Mouse (Mus musculus) CH12.LX (cell line): ENCODE measurements around the gene Tbc1d9. TPM values are rescaled to one million over a fixed set of nuclear protein-coding genes. Genes with fewer than 3 reads are reported as not detected.
A peak's percentile ranks its signal among the peaks of the same experiment; 100 is the strongest.

Experiments
- DNase-seq: peaks from one replicate; pipeline ENCODE4 v3.0.0-alpha.2; 2013; ENCODE audit errors: extremely low read depth
- H3K27ac ChIP-seq: 2 replicates; pipeline ENCODE4 v1.5.1; 2012; ENCODE audit warnings: low read depth, mild to moderate bottlenecking, control low read depth, moderate library complexity; ENCODE audit not compliant: insufficient read depth
- H3K27me3 ChIP-seq: replicated peaks from 2 replicates; pipeline ENCODE3; 2012; ENCODE audit warnings: inconsistent platforms
- H3K36me3 ChIP-seq, 2 experiments: replicated peaks in 1 of 2; 2 replicates each; pipeline versions ENCODE3 to v1.6.1; 2012; ENCODE audit warnings: inconsistent platforms in 1 of 2, low read length in 1 of 2, mild to moderate bottlenecking in 1 of 2, mixed read lengths in 1 of 2, moderate library complexity in 1 of 2; ENCODE audit not compliant: control insufficient read depth in 1 of 2, insufficient read depth in 1 of 2
- H3K4me1 ChIP-seq, 2 experiments: 2 replicates each; pipeline ENCODE4 v1.6.1; 2012; ENCODE audit warnings: inconsistent platforms in 1 of 2, moderate library complexity in 1 of 2; ENCODE audit not compliant: insufficient read depth in 2 of 2, control insufficient read depth in 1 of 2
- H3K4me2 ChIP-seq: 2 replicates; pipeline ENCODE4 v1.6.1; 2012; ENCODE audit warnings: low read depth, mild to moderate bottlenecking, control low read depth; ENCODE audit not compliant: poor library complexity, insufficient read depth, severe bottlenecking
- H3K4me3 ChIP-seq, 3 experiments: fragments of 150-350 bp in 1 of 3; sonication (generic) in 1 of 3; replicated peaks in 1 of 3; 2 replicates each; pipeline versions ENCODE3 to v1.5.1; 2011 to 2012; ENCODE audit warnings: low read depth in 2 of 3, low read length in 2 of 3, mild to moderate bottlenecking in 2 of 3, moderate library complexity in 2 of 3, control low read depth in 1 of 3, improper control_type of control experiment in 1 of 3, inconsistent platforms in 1 of 3, mixed read lengths in 1 of 3; ENCODE audit not compliant: poor library complexity in 1 of 3
- H3K79me2 ChIP-seq: replicated peaks from 2 replicates; pipeline ENCODE4 v1.6.1; 2012; ENCODE audit warnings: mild to moderate bottlenecking, moderate library complexity; ENCODE audit not compliant: control insufficient read depth, poor library complexity, insufficient read depth, severe bottlenecking; ENCODE audit errors: extremely low read depth
- H3K9ac ChIP-seq: 2 replicates; pipeline ENCODE4 v1.6.1; 2012; ENCODE audit warnings: low read depth, mild to moderate bottlenecking, control low read depth, moderate library complexity; ENCODE audit not compliant: insufficient read depth
- H3K9me3 ChIP-seq: replicated peaks from 2 replicates; pipeline ENCODE3; 2012; ENCODE audit warnings: low read length, inconsistent platforms, mixed read lengths
- BHLHE40 ChIP-seq: IDR thresholded peaks from 2 replicates; pipeline ENCODE4 v1.6.1; 2011; ENCODE audit warnings: mild to moderate bottlenecking, low read depth, low read length, improper control_type of control experiment
- CHD2 ChIP-seq: IDR thresholded peaks from 2 replicates; pipeline ENCODE4 v1.6.1; 2011; ENCODE audit warnings: low read length, improper control_type of control experiment
- CTCF ChIP-seq, 2 experiments: IDR thresholded peaks in 1 of 2; conservative IDR thresholded peaks in 1 of 2; 2 replicates each; pipeline ENCODE4 v1.5.1; 2011 to 2012; ENCODE audit warnings: low read depth in 2 of 2, low read length in 2 of 2, improper control_type of control experiment in 1 of 2, inconsistent platforms in 1 of 2, mild to moderate bottlenecking in 1 of 2, moderate library complexity in 1 of 2
- E2F4 ChIP-seq: IDR thresholded peaks from 2 replicates; pipeline ENCODE4 v1.6.1; 2011; ENCODE audit warnings: low read depth, low read length, improper control_type of control experiment; ENCODE audit not compliant: insufficient replicate concordance
- EP300 ChIP-seq: IDR thresholded peaks from 2 replicates; pipeline ENCODE4 v1.6.1; 2011; ENCODE audit warnings: low read length, improper control_type of control experiment
- GABPA ChIP-seq: IDR thresholded peaks from 2 replicates; pipeline ENCODE4 v1.6.1; 2012; ENCODE audit warnings: low read depth, low read length, improper control_type of control experiment, inconsistent platforms; ENCODE audit not compliant: insufficient replicate concordance
- JUN ChIP-seq: IDR thresholded peaks from 2 replicates; pipeline ENCODE4 v1.6.1; 2011; ENCODE audit warnings: low read depth, mild to moderate bottlenecking, low read length, improper control_type of control experiment, moderate library complexity; ENCODE audit not compliant: insufficient read depth
- JUND ChIP-seq: conservative IDR thresholded peaks from 2 replicates; pipeline ENCODE4 v1.6.1; 2011; ENCODE audit warnings: low read depth, low read length, improper control_type of control experiment
- KAT2A ChIP-seq: IDR thresholded peaks from 2 replicates; pipeline ENCODE4 v1.6.1; 2012; ENCODE audit warnings: low read length, improper control_type of control experiment, inconsistent platforms; ENCODE audit not compliant: insufficient replicate concordance
- MAFK ChIP-seq: IDR thresholded peaks from 2 replicates; pipeline ENCODE4 v1.6.1; 2011; ENCODE audit warnings: low read length, improper control_type of control experiment; ENCODE audit not compliant: insufficient replicate concordance
- MAZ ChIP-seq: IDR thresholded peaks from 2 replicates; pipeline ENCODE4 v1.6.1; 2012; ENCODE audit warnings: low read depth, mild to moderate bottlenecking, inconsistent platforms, low read length, improper control_type of control experiment, moderate library complexity
- MEF2A ChIP-seq: IDR thresholded peaks from 2 replicates; pipeline ENCODE4 v1.6.1; 2014; ENCODE audit warnings: low read depth, mild to moderate bottlenecking, inconsistent platforms, low read length, improper control_type of control experiment, borderline replicate concordance
- MXI1 ChIP-seq: IDR thresholded peaks from 2 replicates; pipeline ENCODE4 v1.6.1; 2011; ENCODE audit warnings: mild to moderate bottlenecking, low read depth, low read length, improper control_type of control experiment
- MYC ChIP-seq: IDR thresholded peaks from 2 replicates; pipeline ENCODE4 v1.6.1; 2011; ENCODE audit warnings: low read depth, mild to moderate bottlenecking, improper control_type of control experiment, low read length
- NELFE ChIP-seq: IDR thresholded peaks from 2 replicates; pipeline ENCODE4 v1.6.1; 2011; ENCODE audit warnings: low read depth, low read length, improper control_type of control experiment
- NRF1 ChIP-seq: IDR thresholded peaks from 2 replicates; pipeline ENCODE4 v1.6.1; 2014; ENCODE audit warnings: low read depth, mild to moderate bottlenecking, inconsistent platforms, low read length, improper control_type of control experiment, moderate library complexity
- PAX5 ChIP-seq: IDR thresholded peaks from 2 replicates; pipeline ENCODE4 v1.6.1; 2012; ENCODE audit warnings: low read length, inconsistent platforms, mixed read lengths
- POLR2A ChIP-seq: IDR thresholded peaks from 2 replicates; pipeline ENCODE4 v1.6.1; 2011; ENCODE audit warnings: low read depth, mild to moderate bottlenecking, improper control_type of control experiment, low read length
- POLR2AphosphoS2 ChIP-seq: IDR thresholded peaks from 2 replicates; pipeline ENCODE4 v1.6.1; 2011; ENCODE audit warnings: low read depth, low read length, improper control_type of control experiment
- RAD21 ChIP-seq: IDR thresholded peaks from 2 replicates; pipeline ENCODE4 v1.6.1; 2011; ENCODE audit warnings: low read depth, mild to moderate bottlenecking, low read length, improper control_type of control experiment, moderate library complexity
- RCOR1 ChIP-seq: conservative IDR thresholded peaks from 2 replicates; pipeline ENCODE4 v1.6.1; 2012; ENCODE audit warnings: low read depth, mild to moderate bottlenecking, inconsistent platforms, low read length, improper control_type of control experiment
- SIN3A ChIP-seq: IDR thresholded peaks from 2 replicates; pipeline ENCODE4 v1.6.1; 2012; ENCODE audit warnings: low read length, improper control_type of control experiment, inconsistent platforms
- SMC3 ChIP-seq: IDR thresholded peaks from 2 replicates; pipeline ENCODE4 v1.6.1; 2011; ENCODE audit warnings: low read depth, low read length, improper control_type of control experiment
- TBP ChIP-seq: conservative IDR thresholded peaks from 2 replicates; pipeline ENCODE4 v1.6.1; 2011; ENCODE audit warnings: low read depth, low read length, improper control_type of control experiment
- TCF12 ChIP-seq: IDR thresholded peaks from 2 replicates; pipeline ENCODE4 v1.6.1; 2014; ENCODE audit warnings: low read depth, mild to moderate bottlenecking, inconsistent platforms, low read length, improper control_type of control experiment
- UBTF ChIP-seq: IDR thresholded peaks from 2 replicates; pipeline ENCODE4 v1.6.1; 2012; ENCODE audit warnings: low read depth, mild to moderate bottlenecking, inconsistent platforms, low read length, improper control_type of control experiment, moderate library complexity
- USF1 ChIP-seq: IDR thresholded peaks from 2 replicates; pipeline ENCODE4 v1.6.1; 2014; ENCODE audit warnings: low read depth, mild to moderate bottlenecking, inconsistent platforms, low read length, improper control_type of control experiment
- ZC3H11A ChIP-seq: IDR thresholded peaks from 2 replicates; pipeline ENCODE4 v1.6.1; 2012; ENCODE audit warnings: low read depth, mild to moderate bottlenecking, inconsistent platforms, low read length, improper control_type of control experiment
- ZMIZ1 ChIP-seq: IDR thresholded peaks from 2 replicates; pipeline ENCODE4 v1.6.1; 2012; ENCODE audit warnings: low read depth, mild to moderate bottlenecking, inconsistent platforms, low read length, improper control_type of control experiment
- ZNF384 ChIP-seq: IDR thresholded peaks from 2 replicates; pipeline ENCODE4 v1.6.1; 2012; ENCODE audit warnings: low read depth, low read length, improper control_type of control experiment, inconsistent platforms
- dilution Hi-C: fragments of 300-500 bp; cut with MboI; formaldehyde crosslinking; loops from 2 replicates; pipeline ENCODE4 v1.14.3; 2020; ENCODE audit warnings: low sequenced_read_pairs; ENCODE audit not compliant: extremely low pct_unique_long_range_greater_than_20kb, extremely low pct_ligation_motif_present
- in situ Hi-C: fragments of 300-500 bp; cut with MboI; formaldehyde crosslinking; loops from 3 replicates; pipeline ENCODE4 v1.14.3; 2019; ENCODE audit warnings: low sequenced_read_pairs, low pct_ligation_motif_present, low pct_unique_long_range_greater_than_20kb, mixed read lengths
- polyA plus RNA-seq: library from polyadenylated mRNA; unstranded; fragments of >175 nt; gene quantifications from 2 replicates; pipeline ENCODE4 v1.2.1, GENCODE M21; 2012; ENCODE audit warnings: low read depth; ENCODE audit not compliant: insufficient read length
- total RNA-seq, 2 experiments: library from RNA; depleted of rRNA; stranded (reverse); fragments of 300-350 nt in 1 of 2; fragments of >200 nt in 1 of 2; gene quantifications; 2 replicates each; pipeline ENCODE4 v1.2.3; 2012 to 2014

Tbc1d9 gene
- total and polyA plus RNA-seq, 3 experiments, result 1.3 to 5.0 (median 1.6) TPM

- TF ChIP-seq ZC3H11A, result no peak
- TF ChIP-seq E2F4, result 0 out of 2 replicates have a peak, but pooled peaks have one; percentile 36
- peak; percentile 17; the same call in 1 of the 2 replicates for TF ChIP-seq POLR2A
- 0 out of 2 replicates have a peak, but pooled peaks have one; percentile 37 for TF ChIP-seq TBP
- TF ChIP-seq ZNF384, result no peak
- peak; percentile 92; the same call in 1 of the 2 replicates for TF ChIP-seq UBTF
- Histone ChIP-seq H3K36me3 (no peaks in the 10 kb centered on the region), H3K27ac (peak within 1 kb of the TSS; percentile 12), H3K4me3 (peak within 1 kb of the TSS; percentile 53 to 91 (median 68)), H3K27me3 (peaks cover 2% of the 10 kb centered on the region), H3K4me1 (peaks cover 5 to 27% of the 10 kb centered on the region in 2 experiments; a peak in 3 of 4 replicates), H3K4me2 (peak within 1 kb of the TSS; percentile 99), H3K9me3 (peaks cover 7% of the 10 kb centered on the region), H3K9ac (peak within 1 kb of the TSS; percentile 90), H3K79me2 (peaks cover 9% of the 10 kb centered on the region)
- DNase-seq, result no peak
- in situ Hi-C loops, result no loop called here
- dilution Hi-C loops, result no loop called here
These were observed 1.0 kb downstream of the Tbc1d9 start, which contains the start of gene Gm10645 for GRCm38 (mm10) chr8:83165931-83166867. Gene Gm10645, minus strand, starts transcription at chr8:83166170.

GRCm38 (mm10) chr8:83167932-83168331 lies 2.8 kb downstream of the Tbc1d9 start:
- H3K9me3 ChIP-seq, result peaks cover 7% of the 10 kb centered on the region
- H3K79me2 ChIP-seq, result peaks cover 9% of the 10 kb centered on the region
- in situ Hi-C loops, result no loop called here
- H3K4me1 ChIP-seq, result peaks cover 2 to 21% of the 10 kb centered on the region in 2 experiments; a peak in 3 of 4 replicates
- H3K27ac ChIP-seq, result peak overlapping the region; percentile 56
- DNase-seq, result peak; percentile 55
- H3K27me3 ChIP-seq, result peaks cover 2% of the 10 kb centered on the region
- H3K4me3 ChIP-seq, result no peak overlapping the region
- H3K4me2 ChIP-seq, result peak overlapping the region; percentile 99
- dilution Hi-C loops, result no loop called here
- H3K9ac ChIP-seq, result no peak overlapping the region; the same call in 1 of the 2 replicates
- H3K36me3 ChIP-seq, result no peaks in the 10 kb centered on the region
- no peak for TF ChIP-seq NELFE
- no peak for TF ChIP-seq SIN3A
- no peak for TF ChIP-seq MAFK
- TF ChIP-seq MAZ, result no peak
- no peak for TF ChIP-seq POLR2AphosphoS2
- 0 out of 2 replicates have a peak, but pooled peaks have one; percentile 16 for TF ChIP-seq EP300
- no peak for TF ChIP-seq MXI1
- no peak for TF ChIP-seq RCOR1
- no peak for TF ChIP-seq KAT2A
- TF ChIP-seq MYC, result 0 out of 2 replicates have a peak, but pooled peaks have one; percentile 28
- no peak for TF ChIP-seq BHLHE40
- no peak for TF ChIP-seq USF1
- 0 out of 2 replicates have a peak, but pooled peaks have one; percentile 47 for TF ChIP-seq TBP
- TF ChIP-seq JUND, result peak; percentile 88
- TF ChIP-seq MEF2A, result peak; percentile 50; the same call in 1 of the 2 replicates
- no peak for TF ChIP-seq CHD2
- no peak for TF ChIP-seq GABPA
- TF ChIP-seq TCF12, result no peak
- peak; percentile 72 for TF ChIP-seq JUN
- TF ChIP-seq SMC3, result no peak
- no peak for TF ChIP-seq RAD21
- TF ChIP-seq PAX5, result no peak
- no peak for TF ChIP-seq NRF1
- no peak for TF ChIP-seq ZMIZ1
- no peak for TF ChIP-seq CTCF (conservative IDR thresholded peaks at IDR 0.05 in 1 of 2, IDR thresholded peaks at IDR 0.05 in 1 of 2; ENCODE audit: low read depth in 2 of 2, low read length in 2 of 2)
- TF ChIP-seq E2F4, result no peak
